Mouse (Mus musculus): ENCODE results near the gene Taf4. TPM values are rescaled to one million over a fixed set of nuclear protein-coding genes. Genes with fewer than 3 reads are reported as not detected.

Gene Taf4
- polyA plus RNA-seq, 1 experiment: not detected

DNA sequence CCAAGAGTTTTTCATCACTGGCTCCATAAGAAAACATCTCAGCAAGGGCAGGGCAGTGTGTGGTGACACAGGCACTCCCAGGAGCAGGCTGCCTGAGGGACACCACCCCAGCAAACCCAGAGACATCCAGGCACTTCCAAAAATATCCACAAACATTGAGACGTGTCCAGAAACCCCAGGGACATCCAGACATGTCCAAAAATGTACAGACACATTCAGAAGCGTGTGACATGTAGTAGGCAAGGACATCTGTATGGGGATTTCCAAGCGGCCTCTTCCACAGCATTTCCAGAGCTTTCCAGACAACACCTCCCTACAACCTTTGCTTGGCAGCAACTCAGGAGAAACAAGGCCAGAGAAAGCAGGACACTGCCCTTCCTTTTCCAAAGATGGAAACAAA, 108.8 kb downstream of the Taf4 start:
- H3K27ac ChIP-seq (ENCODE audit: insufficient read depth, low read depth, low read length): no peak overlapping the region
- TF ChIP-seq CTCF (IDR thresholded peaks at IDR 0.05; ENCODE audit: insufficient read depth, low read depth, low read length): no peak
- TF ChIP-seq POLR2A (IDR thresholded peaks at IDR 0.05; ENCODE audit: insufficient read depth, low read depth, low read length): no peak
- WGBS: 66% methylated on average over 3 of the region's 3 CpGs
- no peak overlapping the region for H3K4me3 ChIP-seq (ENCODE audit: insufficient read depth, low read depth, low read length)
- peaks cover 33% of the 10 kb centered on the region for H3K4me1 ChIP-seq (ENCODE audit: control insufficient read depth, insufficient read depth, low read length)

DNA sequence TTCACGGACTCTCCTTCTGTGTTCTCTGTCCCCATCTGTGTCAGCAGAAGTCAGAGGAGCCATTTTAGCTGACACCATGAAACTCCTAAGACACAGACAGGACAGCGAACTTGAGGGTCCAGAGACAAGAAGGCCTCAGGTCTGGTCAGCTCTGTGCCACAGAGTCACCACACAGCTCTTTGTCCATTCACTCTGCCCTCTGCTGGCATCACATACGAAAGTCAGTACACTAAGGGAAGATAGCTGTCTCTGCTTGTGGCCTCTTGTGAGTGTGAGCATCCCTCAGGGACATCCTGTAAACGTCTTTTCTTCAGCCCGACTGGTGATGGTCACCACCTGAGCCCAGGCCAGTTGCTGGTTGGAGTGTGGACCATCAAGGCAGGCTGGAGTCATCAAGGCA, 111.3 kb downstream of the Taf4 start:
- TF ChIP-seq POLR2A (IDR thresholded peaks at IDR 0.05; ENCODE audit: insufficient read depth, low read depth, low read length) (no peak), CTCF (IDR thresholded peaks at IDR 0.05; ENCODE audit: insufficient read depth, low read depth, low read length) (peak; percentile 30; the same call in 1 of the 2 replicates)
- H3K27ac ChIP-seq (ENCODE audit: insufficient read depth, low read depth, low read length): no peak overlapping the region
- no peak overlapping the region for H3K4me3 ChIP-seq (ENCODE audit: insufficient read depth, low read depth, low read length)
- peaks cover 26% of the 10 kb centered on the region for H3K4me1 ChIP-seq (ENCODE audit: control insufficient read depth, insufficient read depth, low read length)
- WGBS: 88% methylated on average over 5 of the region's 5 CpGs

DNA sequence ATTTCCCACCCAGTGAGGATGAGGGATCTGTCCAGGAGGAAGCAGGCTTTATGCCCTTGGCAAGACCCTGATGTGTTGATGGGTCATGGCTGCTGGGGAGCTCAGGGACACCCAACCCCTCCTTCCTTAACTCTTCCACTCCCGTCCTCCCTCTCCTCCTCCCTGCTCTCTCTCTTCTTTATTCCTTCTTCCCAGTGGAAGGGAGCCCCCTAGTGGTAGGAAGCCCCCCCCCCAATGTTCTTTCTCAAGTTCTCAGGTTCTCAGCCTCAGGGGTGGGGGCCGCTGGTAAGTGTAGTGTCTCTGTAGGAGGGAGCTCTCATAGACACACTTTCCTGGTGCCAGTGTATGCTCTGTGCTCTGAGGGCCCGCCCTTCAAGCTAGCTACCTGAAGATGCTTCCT, 113.2 kb downstream of the Taf4 start:
- 69% methylated on average over 3 of the region's 3 CpGs for WGBS
- H3K4me1 ChIP-seq (ENCODE audit: control insufficient read depth, insufficient read depth, low read length): peaks cover 11% of the 10 kb centered on the region
- no peak overlapping the region for H3K27ac ChIP-seq (ENCODE audit: insufficient read depth, low read depth, low read length)
- TF ChIP-seq POLR2A (IDR thresholded peaks at IDR 0.05; ENCODE audit: insufficient read depth, low read depth, low read length) (no peak), CTCF (IDR thresholded peaks at IDR 0.05; ENCODE audit: insufficient read depth, low read depth, low read length) (peak; percentile 49)
- H3K4me3 ChIP-seq (ENCODE audit: insufficient read depth, low read depth, low read length): no peak overlapping the region

DNA sequence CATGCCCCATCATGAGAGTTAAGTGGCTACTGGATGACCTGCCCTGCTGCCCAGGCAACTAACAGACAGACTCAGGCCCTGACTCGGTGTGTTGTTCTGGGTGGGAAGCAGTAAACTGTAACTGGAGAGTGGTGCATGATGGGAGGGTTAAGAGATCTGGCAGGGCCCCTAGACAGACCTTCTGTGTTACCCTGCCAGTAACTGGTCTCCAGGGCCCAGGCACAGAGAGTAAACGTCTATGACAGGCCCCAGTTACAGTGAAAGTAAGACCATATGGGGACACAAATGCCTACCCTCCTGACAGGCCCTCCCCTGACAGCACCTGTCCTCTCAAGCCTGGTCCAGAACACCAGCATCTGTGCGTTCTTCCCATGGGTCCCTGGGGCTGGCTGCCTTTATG, 113.8 kb downstream of the Taf4 start:
- WGBS: 89% methylated on average over 3 of the region's 3 CpGs

More for the DNA sequence above, 113.8 kb downstream of the Taf4 start:
- peaks cover 7% of the 10 kb centered on the region; the same call in 1 of the 2 replicates for H3K4me1 ChIP-seq (ENCODE audit: control insufficient read depth, insufficient read depth, low read length)
- TF ChIP-seq POLR2A (IDR thresholded peaks at IDR 0.05; ENCODE audit: insufficient read depth, low read depth, low read length): no peak
- no peak for TF ChIP-seq CTCF (IDR thresholded peaks at IDR 0.05; ENCODE audit: insufficient read depth, low read depth, low read length)
- H3K27ac ChIP-seq (ENCODE audit: insufficient read depth, low read depth, low read length): no peak overlapping the region
- H3K4me3 ChIP-seq (ENCODE audit: insufficient read depth, low read depth, low read length): no peak overlapping the region

Other genes starting within 250 kb of the Taf4 start
- 121 and 180 TPM in 2 replicates for gene Lsm14b, start 48.3 kb upstream of the Taf4 start, polyA plus RNA-seq (2012; ENCODE audit: insufficient read depth, insufficient read length, low replicate concordance, missing spikeins)
- not detected in 2 replicates for gene Psma7, start 65.8 kb upstream of the Taf4 start, polyA plus RNA-seq (2012; ENCODE audit: insufficient read depth, insufficient read length, low replicate concordance, missing spikeins)
- not detected in 2 replicates for gene Ss18l1, start 65.9 kb upstream of the Taf4 start, polyA plus RNA-seq (2012; ENCODE audit: insufficient read depth, insufficient read length, low replicate concordance, missing spikeins)
- gene Mtg2, start 93.9 kb upstream of the Taf4 start, polyA plus RNA-seq (2012; ENCODE audit: insufficient read depth, insufficient read length, low replicate concordance, missing spikeins): not detected in 2 replicates
- gene Hrh3, start 127.8 kb upstream of the Taf4 start, polyA plus RNA-seq (2012; ENCODE audit: insufficient read depth, insufficient read length, low replicate concordance, missing spikeins): not detected in 2 replicates
- not detected in 2 replicates for gene Osbpl2, start 142.7 kb upstream of the Taf4 start, polyA plus RNA-seq (2012; ENCODE audit: insufficient read depth, insufficient read length, low replicate concordance, missing spikeins)
- not detected in 2 replicates for gene Adrm1, start 194.8 kb upstream of the Taf4 start, polyA plus RNA-seq (2012; ENCODE audit: insufficient read depth, insufficient read length, low replicate concordance, missing spikeins)
- not detected in 2 replicates for gene Lama5, start 249.2 kb upstream of the Taf4 start, polyA plus RNA-seq (2012; ENCODE audit: insufficient read depth, insufficient read length, low replicate concordance, missing spikeins)